Mouse (Mus musculus) heart, postnatal 36 days (tissue): ENCODE results near the gene Def8. TPM values are rescaled to one million over a fixed set of nuclear protein-coding genes. Genes with fewer than 3 reads are reported as not detected.
"Not testable (repeated sequence)": the region's sequence is repeated elsewhere in the genome, so short reads cannot be mapped to it uniquely, and the experiment has no call there.

Experiments
- DNase-seq, 2 experiments: peaks; one replicate each; pipeline ENCODE4 v3.0.0; 2021 to 2022
- intact Hi-C: fragments of 180-260 bp; cut with DNase I; formaldehyde crosslinking; loops from one replicate; pipeline ENCODE4 v1.15.1; 2025
- total RNA-seq, 2 experiments: library from RNA; stranded (reverse); gene quantifications; 2 replicates each; pipeline ENCODE4 v1.2.3; 2021

Def8 gene
- total RNA-seq, 2 experiments from 2014 or later = 51.6 to 58.1 TPM

DNA sequence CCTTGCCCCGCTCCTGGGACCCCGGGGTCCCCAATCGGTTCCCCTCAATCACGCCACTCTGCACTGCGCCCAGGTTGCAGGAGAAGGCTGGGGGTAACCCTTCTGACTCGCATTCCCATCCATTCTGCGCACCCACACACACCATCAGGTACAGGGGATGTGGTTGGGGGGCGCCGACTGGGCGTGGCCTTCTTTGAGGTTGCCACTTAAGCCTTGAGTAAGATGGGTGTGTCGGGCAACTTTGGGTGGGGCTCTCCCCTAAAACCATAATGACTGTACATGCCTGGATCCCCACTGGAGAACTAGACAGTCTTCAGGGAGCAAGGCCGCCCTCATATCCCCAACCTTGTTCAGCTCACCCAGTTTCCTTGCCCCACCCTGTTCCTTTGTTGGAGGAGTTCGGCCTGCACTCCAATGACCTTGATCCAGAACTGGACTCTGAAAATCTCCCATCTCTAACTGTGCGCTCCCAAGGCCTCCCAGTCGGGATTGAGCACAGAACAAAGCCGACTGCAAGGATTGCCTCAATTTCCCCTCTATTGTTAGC is 11.5 kb upstream of the Def8 start:
- intact Hi-C loops = no loop called here
- no peak for DNase-seq

GRCm38 (mm10) chr8:123412560-123413170 is 10.7 kb upstream of the Def8 start:
- DNase-seq = no peak
- intact Hi-C loops = no loop called here

- intact Hi-C loops = no loop called here
- DNase-seq = no peak
Observed at GRCm38 (mm10) chr8:123414255-123414654, 9.1 kb upstream of the Def8 start.

DNA sequence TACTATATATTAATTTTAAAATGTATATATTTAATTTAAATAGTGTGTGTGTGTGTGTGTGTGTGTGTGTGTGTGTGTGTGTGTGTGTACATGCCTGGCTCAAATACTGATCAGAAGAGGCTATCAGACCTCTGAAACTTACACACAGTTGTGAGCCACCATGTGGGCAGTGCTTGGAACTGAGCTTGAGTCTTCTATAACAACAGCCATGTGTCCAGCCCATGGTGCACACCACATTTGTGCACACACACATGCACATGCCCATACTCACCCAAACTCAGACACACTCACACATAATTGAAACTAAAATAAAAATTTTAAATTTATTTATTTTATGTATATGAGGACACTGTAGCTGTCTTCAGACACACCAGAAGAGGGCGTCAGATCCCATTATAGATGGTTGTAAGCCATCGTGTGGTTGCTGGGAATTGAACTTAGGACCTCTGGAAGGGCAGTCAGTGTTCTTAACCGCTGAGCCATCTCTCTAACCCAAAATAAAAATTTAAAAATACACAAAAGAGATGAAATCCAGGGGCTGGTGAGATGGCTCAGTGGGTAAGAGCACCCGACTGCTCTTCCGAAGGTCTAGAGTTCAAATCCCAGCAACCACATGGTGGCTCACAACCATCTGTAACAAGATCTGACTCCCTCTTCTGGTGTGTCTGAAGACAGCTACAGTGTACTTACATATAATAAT is 8.2 kb upstream of the Def8 start:
- intact Hi-C loops, DNase-seq: not testable (repeated sequence)

- intact Hi-C loops = no loop called here
- DNase-seq = no peak
Observed at GRCm38 (mm10) chr8:123415967-123416943, 7.1 kb upstream of the Def8 start.

- DNase-seq = no peak
- intact Hi-C loops = no loop called here
Observed at GRCm38 (mm10) chr8:123416944-123417555, 6.3 kb upstream of the Def8 start.

GRCm38 (mm10) chr8:123419711-123420110 is 3.6 kb upstream of the Def8 start:
- no peak for DNase-seq
- intact Hi-C loops = no loop called here

DNA sequence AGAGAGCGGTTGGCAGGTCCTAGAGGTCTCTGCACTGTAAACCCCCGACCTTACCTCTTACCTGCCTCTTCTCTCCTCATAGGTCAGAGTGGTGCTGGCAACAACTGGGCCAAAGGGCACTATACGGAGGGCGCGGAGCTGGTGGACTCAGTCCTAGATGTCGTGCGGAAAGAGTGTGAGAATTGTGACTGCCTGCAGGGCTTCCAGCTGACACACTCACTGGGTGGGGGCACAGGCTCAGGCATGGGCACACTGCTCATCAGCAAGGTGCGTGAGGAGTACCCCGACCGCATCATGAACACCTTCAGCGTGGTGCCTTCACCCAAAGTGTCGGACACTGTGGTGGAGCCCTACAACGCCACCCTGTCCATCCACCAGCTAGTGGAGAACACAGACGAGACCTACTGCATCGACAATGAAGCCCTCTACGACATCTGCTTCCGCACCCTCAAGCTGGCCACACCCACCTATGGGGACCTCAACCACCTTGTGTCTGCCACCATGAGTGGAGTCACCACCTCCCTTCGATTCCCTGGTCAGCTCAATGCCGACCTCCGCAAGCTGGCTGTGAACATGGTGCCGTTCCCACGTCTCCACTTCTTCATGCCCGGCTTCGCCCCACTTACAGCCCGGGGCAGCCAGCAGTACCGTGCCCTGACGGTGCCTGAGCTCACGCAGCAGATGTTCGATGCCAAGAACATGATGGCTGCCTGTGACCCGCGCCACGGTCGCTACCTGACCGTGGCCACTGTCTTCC is 2.6 kb upstream of the Def8 start:
- DNase-seq = no peak
- intact Hi-C loops = no loop called here

- no peak for DNase-seq
- intact Hi-C loops = no loop called here
Observed at GRCm38 (mm10) chr8:123421325-123421724, 2.0 kb upstream of the Def8 start.

DNA sequence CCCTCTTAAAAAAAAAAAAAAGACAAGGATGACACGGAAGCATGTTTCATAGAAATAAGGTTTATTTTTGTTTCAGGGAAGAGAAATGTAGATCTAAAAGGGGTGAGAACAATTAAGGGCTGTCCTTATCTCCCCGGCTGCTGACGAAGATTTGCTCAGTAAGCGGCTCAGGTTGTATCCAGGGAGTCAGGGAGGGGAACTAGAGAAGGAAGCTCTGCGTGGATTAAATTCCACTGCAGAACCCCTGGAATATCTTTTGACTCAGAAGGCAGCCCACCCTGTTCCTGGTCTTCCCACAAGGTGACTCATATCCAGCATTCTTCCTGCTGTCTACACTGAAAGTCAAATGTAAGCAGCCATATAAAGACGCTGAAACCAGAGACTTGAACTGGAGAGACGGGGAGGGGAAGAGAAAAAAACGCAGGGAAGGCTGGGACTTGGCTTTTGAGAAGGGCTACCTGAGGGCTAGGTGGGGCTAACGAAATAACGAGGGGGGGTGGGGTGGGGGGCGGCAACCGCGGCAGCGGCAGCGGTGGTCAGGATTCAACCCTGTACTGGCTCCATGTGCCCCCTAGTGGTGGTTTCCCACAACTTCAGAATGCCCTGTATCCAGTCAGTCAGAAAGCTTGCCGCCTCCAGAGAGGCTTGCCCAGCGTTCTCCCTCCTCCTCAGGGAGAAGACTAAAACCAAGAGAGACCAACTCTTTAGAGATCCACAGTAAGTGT is 1.1 kb upstream of the Def8 start:
- DNase-seq = peak; percentile 62 to 65
- intact Hi-C loops = loop anchor here (2.0 kb wide), 1 partner anchor 103 kb away; the partner anchor contains the start of gene Fanca

- DNase-seq = no peak
- intact Hi-C loops = loop anchor here (2.0 kb wide), 1 partner anchor 104 kb away; the partner anchor contains the start of gene Fanca
Observed at GRCm38 (mm10) chr8:123422781-123423159, 557 bp upstream of the Def8 start.

DNA sequence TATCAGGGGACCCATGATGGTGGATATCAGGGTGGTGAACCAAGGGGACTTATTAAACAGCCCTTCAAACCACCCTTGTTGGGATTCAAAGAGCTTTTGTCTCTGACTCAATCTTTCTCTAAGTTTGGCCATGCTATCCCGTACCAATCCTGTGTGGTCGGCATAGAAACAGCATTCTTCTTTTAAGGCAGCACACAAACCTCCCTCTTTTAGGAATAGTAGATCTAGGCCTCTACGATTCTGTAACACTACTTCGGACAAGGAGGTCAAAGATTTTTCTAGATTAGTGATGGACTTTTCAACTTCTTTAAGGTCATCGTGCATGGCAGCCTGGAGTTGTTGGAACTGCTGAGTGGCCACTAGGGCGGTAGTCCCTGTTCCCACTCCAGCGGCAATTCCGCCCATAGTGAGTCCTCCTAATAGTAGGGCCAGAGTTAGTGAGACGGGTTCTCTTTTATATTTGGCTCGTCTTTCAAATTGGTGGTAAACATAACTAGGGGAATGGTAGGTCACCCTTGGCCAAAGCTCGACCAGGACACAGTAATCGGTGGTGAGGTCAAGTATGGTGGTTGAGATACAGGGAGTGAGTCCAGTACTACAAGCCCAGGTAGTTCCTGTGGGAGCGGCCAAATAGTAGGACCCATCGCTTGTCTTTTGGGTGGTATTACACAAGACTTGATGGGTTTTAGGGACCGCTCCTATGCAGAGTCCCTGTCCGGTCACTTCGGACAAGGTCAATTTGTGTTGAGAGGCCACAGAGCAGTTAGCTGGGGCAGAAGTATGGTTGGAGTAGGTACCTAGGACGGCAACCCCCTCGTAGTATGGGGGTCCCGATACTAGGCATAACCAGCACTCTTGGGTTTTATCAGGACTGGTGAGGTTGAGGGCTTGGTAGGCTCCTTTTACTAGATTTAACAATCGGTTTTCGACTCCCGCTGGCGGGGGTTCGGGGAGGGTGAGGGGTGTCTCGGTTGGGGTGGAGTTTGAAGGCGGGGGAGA is 3.5 kb downstream of the Def8 start:
- intact Hi-C loops = no loop called here
- no peak for DNase-seq

GRCm38 (mm10) chr8:123427639-123428275 is 4.4 kb downstream of the Def8 start:
- DNase-seq = no peak
- intact Hi-C loops = no loop called here

GRCm38 (mm10) chr8:123428343-123428893 is 5.1 kb downstream of the Def8 start:
- no peak for DNase-seq
- intact Hi-C loops = no loop called here

- DNase-seq = no peak
- intact Hi-C loops = no loop called here
Observed at GRCm38 (mm10) chr8:123428939-123429721, 5.8 kb downstream of the Def8 start.

- intact Hi-C loops, DNase-seq: not testable (repeated sequence)
Observed at GRCm38 (mm10) chr8:123429722-123430013, 6.3 kb downstream of the Def8 start.
